Mouse (Mus musculus): Measurements from ENCODE around the gene Xpc. TPM values are rescaled to one million over a fixed set of nuclear protein-coding genes. Genes with fewer than 3 reads are reported as not detected.
"Not testable (repeated sequence)": the region's sequence is repeated elsewhere in the genome, so short reads cannot be mapped to it uniquely, and the experiment has no call there.

The Xpc gene
- polyA plus RNA-seq, 1 experiment from 2014 or later, result 16.4 TPM

DNA sequence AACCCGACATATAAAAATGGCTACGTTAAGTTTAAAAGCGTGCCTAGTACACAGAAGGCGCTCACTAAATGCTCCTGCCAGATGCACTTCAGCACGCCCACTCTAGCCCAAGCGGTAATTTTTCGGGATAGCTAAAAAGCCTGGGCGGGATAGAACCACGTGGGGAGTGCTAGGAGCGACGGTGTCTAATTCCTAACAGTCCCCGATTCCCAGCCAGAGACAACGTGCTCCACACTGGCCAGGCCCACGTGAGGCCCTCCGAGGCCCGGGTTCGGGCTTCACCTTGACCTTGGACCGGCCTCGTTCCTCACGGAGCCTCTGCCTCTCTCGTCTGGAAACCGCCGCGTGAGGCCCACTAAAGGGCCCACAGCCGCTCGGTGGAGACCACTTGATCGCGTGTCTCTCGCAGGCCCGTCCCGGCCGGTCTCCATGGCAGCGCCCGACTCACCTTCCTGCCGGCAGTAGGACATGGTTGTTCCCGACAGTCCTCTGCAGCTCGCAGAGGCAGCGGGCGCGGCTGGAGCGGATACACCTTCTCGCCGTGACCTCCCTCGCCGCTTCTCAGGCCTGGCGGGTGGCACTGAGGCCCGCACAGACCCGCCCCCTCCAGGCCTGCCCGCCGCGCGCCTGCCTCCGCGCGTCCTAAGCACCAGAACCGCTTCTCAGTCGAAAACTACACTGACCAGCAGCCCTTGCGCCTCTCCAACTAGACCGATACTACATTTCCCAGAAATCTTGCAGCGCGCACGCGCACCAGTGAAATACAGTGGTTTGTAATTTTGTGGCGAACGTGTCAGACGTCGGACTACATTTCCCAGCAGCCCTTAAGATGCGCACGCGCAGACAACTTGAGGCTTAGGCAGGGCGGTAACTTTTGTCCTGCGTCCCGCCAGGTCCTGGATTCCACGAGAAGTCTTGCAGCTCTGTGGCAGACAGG is 42.6 kb downstream of the Xpc start, which contains the start of the genes Chchd4 and Tmem43:
Gene Chchd4 (minus strand): TSS at position 679 of the 937 bp plus-strand sequence.
Gene Tmem43 (plus strand): TSS at position 836 of the 937 bp plus-strand sequence.
- Histone ChIP-seq H3K27ac (ENCODE audit: low read depth) (peak within 1 kb of the TSS; percentile 67), H3K9ac (ENCODE audit: low read length) (peak within 1 kb of the TSS; percentile 76), H3K4me1 (replicated peaks; ENCODE audit: control insufficient read depth, insufficient read depth, low read length) (peaks cover 9% of the 10 kb centered on the region), H3K9me3 (ENCODE audit: control insufficient read depth, low read length) (no peaks in the 10 kb centered on the region), H3K4me3 (ENCODE audit: low read depth, low read length) (peak within 1 kb of the TSS; percentile 76), H3K27me3 (replicated peaks; ENCODE audit: control insufficient read depth, insufficient read depth, low read length) (no peaks in the 10 kb centered on the region), H3K4me2 (ENCODE audit: low read length) (peak within 1 kb of the TSS; percentile 76), H3K36me3 (ENCODE audit: control insufficient read depth, insufficient read depth, low read length) (peaks cover 33% of the 10 kb centered on the region)
- peak; percentile 96 for DNase-seq (ENCODE audit: low spot score)
- under 1% methylated on average over 74 of the region's 74 CpGs for WGBS
- ATAC-seq (replicated peaks; ENCODE audit: low FRiP score, low TSS enrichment, low read depth), result peak; percentile 96

DNA sequence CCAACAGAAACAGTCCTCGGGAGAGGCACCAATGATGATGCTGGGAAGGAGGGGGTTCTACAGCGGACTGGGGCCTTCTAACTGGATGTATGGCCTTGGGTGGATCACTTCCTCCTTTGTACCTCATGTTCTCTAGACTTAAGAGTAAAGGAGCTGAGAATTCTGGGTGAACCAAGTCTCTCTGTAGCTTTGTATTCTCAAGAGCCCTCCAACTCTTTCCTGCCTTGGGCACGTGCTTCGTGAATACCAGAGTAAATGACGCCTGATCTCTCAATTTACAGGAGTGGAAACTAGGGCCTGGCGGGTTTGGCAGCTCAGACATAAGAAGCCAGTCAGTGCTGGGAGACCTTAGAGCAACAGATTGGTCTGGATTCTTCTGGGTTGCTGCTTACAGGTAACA is 43.4 kb downstream of the Xpc start:
- DNase-seq (ENCODE audit: low spot score) (no peak), ATAC-seq (replicated peaks; ENCODE audit: low FRiP score, low TSS enrichment, low read depth) (no peak)
- H3K9ac ChIP-seq (ENCODE audit: low read length), result peak overlapping the region; percentile 68
- no peak overlapping the region for H3K27ac ChIP-seq (ENCODE audit: low read depth)
- peak overlapping the region; percentile 76 for H3K4me2 ChIP-seq (ENCODE audit: low read length)
- H3K4me1 ChIP-seq (replicated peaks; ENCODE audit: control insufficient read depth, insufficient read depth, low read length), result peaks cover 9% of the 10 kb centered on the region
- no peaks in the 10 kb centered on the region for H3K9me3 ChIP-seq (ENCODE audit: control insufficient read depth, low read length)
- peak overlapping the region; percentile 76 for H3K4me3 ChIP-seq (ENCODE audit: low read depth, low read length)
- H3K36me3 ChIP-seq (ENCODE audit: control insufficient read depth, insufficient read depth, low read length), result peaks cover 28% of the 10 kb centered on the region
- no peaks in the 10 kb centered on the region for H3K27me3 ChIP-seq (replicated peaks; ENCODE audit: control insufficient read depth, insufficient read depth, low read length)
- 32% methylated on average over 6 of the region's 6 CpGs for WGBS

GRCm38 (mm10) chr6:91471427-91471826 is 44.3 kb downstream of the Xpc start:
- not testable (repeated sequence) for ATAC-seq (replicated peaks; ENCODE audit: low FRiP score, low TSS enrichment, low read depth)

GRCm38 (mm10) chr6:91470712-91471111 is 45.0 kb downstream of the Xpc start:
- 83% methylated on average over 2 of the region's 2 CpGs for WGBS
- H3K27ac ChIP-seq (ENCODE audit: low read depth), result no peak overlapping the region
- H3K9me3 ChIP-seq (ENCODE audit: control insufficient read depth, low read length), result no peaks in the 10 kb centered on the region
- H3K27me3 ChIP-seq (replicated peaks; ENCODE audit: control insufficient read depth, insufficient read depth, low read length), result no peaks in the 10 kb centered on the region
- ATAC-seq (replicated peaks; ENCODE audit: low FRiP score, low TSS enrichment, low read depth) (no peak), DNase-seq (ENCODE audit: low spot score) (no peak)
- H3K36me3 ChIP-seq (ENCODE audit: control insufficient read depth, insufficient read depth, low read length), result peaks cover 33% of the 10 kb centered on the region
- no peak overlapping the region for H3K4me3 ChIP-seq (ENCODE audit: low read depth, low read length)
- no peak overlapping the region for H3K9ac ChIP-seq (ENCODE audit: low read length)
- peaks cover 9% of the 10 kb centered on the region for H3K4me1 ChIP-seq (replicated peaks; ENCODE audit: control insufficient read depth, insufficient read depth, low read length)
- no peak overlapping the region for H3K4me2 ChIP-seq (ENCODE audit: low read length)

More at GRCm38 (mm10) chr6:91471427-91471826, 44.3 kb downstream of the Xpc start:
- not testable (repeated sequence) for H3K27ac ChIP-seq (ENCODE audit: low read depth); H3K9ac ChIP-seq (ENCODE audit: low read length); DNase-seq (ENCODE audit: low spot score); H3K4me3 ChIP-seq (ENCODE audit: low read depth, low read length); H3K9me3 ChIP-seq (ENCODE audit: control insufficient read depth, low read length); H3K27me3 ChIP-seq (replicated peaks; ENCODE audit: control insufficient read depth, insufficient read depth, low read length); H3K4me1 ChIP-seq (replicated peaks; ENCODE audit: control insufficient read depth, insufficient read depth, low read length)
- Histone ChIP-seq H3K36me3 (ENCODE audit: control insufficient read depth, insufficient read depth, low read length) (peaks cover 28% of the 10 kb centered on the region), H3K4me2 (ENCODE audit: low read length) (peak overlapping the region; percentile 76; the same call in 1 of the 2 replicates)
- WGBS, result 96% methylated on average over 3 of the region's 3 CpGs

DNA sequence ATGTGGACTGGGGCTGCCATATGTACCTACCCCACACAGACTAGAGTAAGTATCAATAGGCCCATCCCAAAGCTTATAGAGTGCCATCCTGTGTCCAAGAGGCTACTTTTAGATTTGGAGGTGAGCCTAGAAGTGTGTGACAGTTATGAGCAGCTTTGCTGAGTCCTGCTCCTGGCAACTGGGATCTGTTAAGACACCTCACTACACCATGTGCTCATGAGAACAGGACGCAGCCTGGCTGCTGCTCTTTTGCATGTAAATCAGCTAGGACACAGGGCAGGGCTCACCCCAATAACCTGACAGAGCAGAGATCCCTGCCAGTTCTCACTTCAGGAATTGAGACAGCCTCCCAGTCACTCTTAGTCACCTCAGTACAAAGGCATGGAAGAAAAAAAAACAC is 48.6 kb downstream of the Xpc start:
- no peak overlapping the region for H3K9ac ChIP-seq (ENCODE audit: low read length)
- WGBS, result 78% methylated on average over 1 of the region's 1 CpGs
- H3K9me3 ChIP-seq (ENCODE audit: control insufficient read depth, low read length), result no peaks in the 10 kb centered on the region
- DNase-seq (ENCODE audit: low spot score), result no peak
- H3K27me3 ChIP-seq (replicated peaks; ENCODE audit: control insufficient read depth, insufficient read depth, low read length), result no peaks in the 10 kb centered on the region
- H3K4me3 ChIP-seq (ENCODE audit: low read depth, low read length), result no peak overlapping the region
- H3K4me1 ChIP-seq (replicated peaks; ENCODE audit: control insufficient read depth, insufficient read depth, low read length), result no peaks in the 10 kb centered on the region; the same call in 1 of the 2 replicates
- no peak overlapping the region for H3K27ac ChIP-seq (ENCODE audit: low read depth)
- no peak overlapping the region for H3K4me2 ChIP-seq (ENCODE audit: low read length)
- no peak for ATAC-seq (replicated peaks; ENCODE audit: low FRiP score, low TSS enrichment, low read depth)
- H3K36me3 ChIP-seq (ENCODE audit: control insufficient read depth, insufficient read depth, low read length), result peaks cover 67% of the 10 kb centered on the region

GRCm38 (mm10) chr6:91465756-91466155 is 49.9 kb downstream of the Xpc start:
- H3K27ac ChIP-seq (ENCODE audit: low read depth), result no peak overlapping the region
- peaks cover 65% of the 10 kb centered on the region for H3K36me3 ChIP-seq (ENCODE audit: control insufficient read depth, insufficient read depth, low read length)
- no peak overlapping the region for H3K4me3 ChIP-seq (ENCODE audit: low read depth, low read length)
- WGBS, result 84% methylated on average over 2 of the region's 2 CpGs
- no peak overlapping the region for H3K4me2 ChIP-seq (ENCODE audit: low read length)
- no peak overlapping the region for H3K9ac ChIP-seq (ENCODE audit: low read length)
- no peaks in the 10 kb centered on the region for H3K4me1 ChIP-seq (replicated peaks; ENCODE audit: control insufficient read depth, insufficient read depth, low read length)
- H3K27me3 ChIP-seq (replicated peaks; ENCODE audit: control insufficient read depth, insufficient read depth, low read length), result no peaks in the 10 kb centered on the region
- no peaks in the 10 kb centered on the region for H3K9me3 ChIP-seq (ENCODE audit: control insufficient read depth, low read length)
- ATAC-seq (replicated peaks; ENCODE audit: low FRiP score, low TSS enrichment, low read depth) (no peak), DNase-seq (ENCODE audit: low spot score) (no peak)

- H3K36me3 ChIP-seq (ENCODE audit: control insufficient read depth, insufficient read depth, low read length), result peaks cover 22% of the 10 kb centered on the region
- DNase-seq (ENCODE audit: low spot score) (no peak), ATAC-seq (replicated peaks; ENCODE audit: low FRiP score, low TSS enrichment, low read depth) (no peak)
- H3K4me3 ChIP-seq (ENCODE audit: low read depth, low read length), result no peak overlapping the region
- H3K27me3 ChIP-seq (replicated peaks; ENCODE audit: control insufficient read depth, insufficient read depth, low read length), result no peaks in the 10 kb centered on the region
- WGBS, result 90% methylated on average over 1 of the region's 1 CpGs
- no peak overlapping the region for H3K4me2 ChIP-seq (ENCODE audit: low read length)
- no peak overlapping the region for H3K27ac ChIP-seq (ENCODE audit: low read depth)
- H3K4me1 ChIP-seq (replicated peaks; ENCODE audit: control insufficient read depth, insufficient read depth, low read length), result no peaks in the 10 kb centered on the region
- no peaks in the 10 kb centered on the region for H3K9me3 ChIP-seq (ENCODE audit: control insufficient read depth, low read length)
- no peak overlapping the region for H3K9ac ChIP-seq (ENCODE audit: low read length)
Measured at GRCm38 (mm10) chr6:91459471-91459870, 56.2 kb downstream of the Xpc start.

- no peaks in the 10 kb centered on the region for H3K9me3 ChIP-seq (ENCODE audit: control insufficient read depth, low read length)
- 42% methylated on average over 5 of the region's 5 CpGs for WGBS
Measured at GRCm38 (mm10) chr6:91454546-91454945, 61.1 kb downstream of the Xpc start.

More at GRCm38 (mm10) chr6:91454546-91454945, 61.1 kb downstream of the Xpc start:
- Histone ChIP-seq H3K27me3 (replicated peaks; ENCODE audit: control insufficient read depth, insufficient read depth, low read length) (no peaks in the 10 kb centered on the region), H3K4me1 (replicated peaks; ENCODE audit: control insufficient read depth, insufficient read depth, low read length) (no peaks in the 10 kb centered on the region), H3K9ac (ENCODE audit: low read length) (no peak overlapping the region), H3K4me3 (ENCODE audit: low read depth, low read length) (no peak overlapping the region), H3K27ac (ENCODE audit: low read depth) (no peak overlapping the region), H3K36me3 (ENCODE audit: control insufficient read depth, insufficient read depth, low read length) (no peaks in the 10 kb centered on the region), H3K4me2 (ENCODE audit: low read length) (no peak overlapping the region)
- DNase-seq (ENCODE audit: low spot score), result no peak
- ATAC-seq (replicated peaks; ENCODE audit: low FRiP score, low TSS enrichment, low read depth), result no peak

All from intestine, embryonic 14.5 days (tissue).